Mouse (Mus musculus) splenic B cell, adult 2 months (primary cell): ENCODE measurements at regions not wholly inside any gene's neighbourhood (a gene's known extent, or its start where the extent isn't known, plus 50 kb on each side); places are given as distances from the start of the nearest gene placed in this dataset.

Experiments used
- DNase-seq: peaks from one replicate; pipeline ENCODE4 v3.0.0-alpha.2; 2011; ENCODE audit warnings: low read depth, low spot score
- H3K27me3 ChIP-seq: 2 replicates; pipeline ENCODE4 v1.6.1; 2012; ENCODE audit warnings: mild to moderate bottlenecking, low read length, moderate library complexity, mixed read lengths; ENCODE audit not compliant: control insufficient read depth, poor library complexity, insufficient read depth, severe bottlenecking
- H3K36me3 ChIP-seq: 2 replicates; pipeline ENCODE4 v1.6.1; 2012; ENCODE audit warnings: mild to moderate bottlenecking, low read length, moderate library complexity, mixed read lengths; ENCODE audit not compliant: control insufficient read depth, poor library complexity, insufficient read depth, severe bottlenecking

DNA sequence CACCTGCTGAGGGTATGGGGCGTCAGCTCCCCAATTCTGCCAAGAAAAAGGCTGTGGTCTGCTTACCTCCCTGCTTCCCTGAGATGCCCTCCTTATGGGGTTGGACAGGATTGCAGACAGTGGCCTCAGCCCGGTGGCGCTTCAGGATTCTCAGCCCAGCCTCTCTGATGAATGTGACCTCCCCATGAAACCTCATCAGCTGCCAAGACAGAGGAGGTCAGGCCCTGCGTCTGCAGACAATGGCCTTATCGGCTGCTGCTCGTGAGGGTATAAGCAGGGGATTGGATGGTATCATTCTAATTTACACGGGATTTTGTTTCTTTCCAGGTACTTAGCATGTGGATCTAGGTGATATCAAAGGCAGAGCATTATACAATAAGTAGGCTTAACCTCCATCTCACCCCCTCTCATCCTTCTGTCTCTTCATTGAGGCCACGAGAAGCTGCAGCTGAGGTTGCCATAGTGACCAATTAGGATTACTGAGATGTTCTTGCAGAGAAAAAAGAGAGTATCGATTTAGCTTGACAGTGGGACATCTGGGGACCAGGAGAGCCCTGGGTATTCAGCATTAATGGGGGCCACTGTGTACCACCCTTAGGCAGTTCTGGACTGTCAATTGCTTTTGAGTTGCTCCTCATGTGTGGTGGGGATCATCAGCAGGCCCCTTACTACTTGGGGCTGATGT lies 327.6 kb upstream of the 4931429L15Rik start:
- Histone ChIP-seq H3K27me3 (no peaks in the 10 kb centered on the region), H3K36me3 (no peaks in the 10 kb centered on the region)
- DNase-seq: no peak

DNA sequence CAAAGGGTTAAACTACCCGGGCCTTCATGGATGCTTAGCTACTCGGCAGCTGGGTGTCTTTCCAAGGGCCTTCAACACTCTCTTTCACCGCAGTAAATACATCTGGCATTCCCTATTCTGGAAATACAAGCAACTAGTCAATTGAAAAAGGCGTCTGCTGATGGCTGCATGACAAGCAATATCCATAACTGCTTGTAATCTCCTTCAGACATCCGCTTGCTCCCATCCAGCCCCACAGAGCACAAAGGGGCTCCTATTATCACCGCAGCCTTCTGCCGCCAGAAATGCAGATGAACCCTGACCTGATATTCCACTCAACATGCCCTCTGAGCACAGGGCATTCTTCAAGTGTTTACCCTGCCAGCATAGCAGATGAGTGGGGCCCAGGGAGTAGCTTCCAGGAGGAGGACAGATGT lies 325.7 kb upstream of the 4931429L15Rik start:
- Histone ChIP-seq H3K36me3 (no peaks in the 10 kb centered on the region), H3K27me3 (no peaks in the 10 kb centered on the region)
- DNase-seq: no peak

DNA sequence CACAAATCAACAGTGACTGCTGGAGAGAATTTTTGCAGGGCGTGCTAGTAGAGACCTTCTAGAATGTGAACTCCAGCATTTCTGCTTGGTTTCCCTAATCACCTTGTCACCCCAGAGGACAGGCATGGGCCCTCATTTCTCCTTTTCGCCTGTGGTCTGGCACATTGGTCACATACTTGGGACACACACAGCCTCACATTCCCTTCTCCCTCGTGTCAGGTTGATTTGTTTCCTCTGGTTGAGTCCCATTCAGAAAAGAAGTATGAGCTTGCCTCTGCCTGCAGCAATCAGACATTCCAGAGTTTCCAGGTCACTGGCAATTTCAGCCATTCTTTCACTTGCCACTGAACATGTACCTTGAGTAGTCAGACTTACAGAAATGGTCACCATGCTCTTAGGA lies 323.8 kb upstream of the 4931429L15Rik start:
- H3K27me3 ChIP-seq: no peaks in the 10 kb centered on the region

DNA sequence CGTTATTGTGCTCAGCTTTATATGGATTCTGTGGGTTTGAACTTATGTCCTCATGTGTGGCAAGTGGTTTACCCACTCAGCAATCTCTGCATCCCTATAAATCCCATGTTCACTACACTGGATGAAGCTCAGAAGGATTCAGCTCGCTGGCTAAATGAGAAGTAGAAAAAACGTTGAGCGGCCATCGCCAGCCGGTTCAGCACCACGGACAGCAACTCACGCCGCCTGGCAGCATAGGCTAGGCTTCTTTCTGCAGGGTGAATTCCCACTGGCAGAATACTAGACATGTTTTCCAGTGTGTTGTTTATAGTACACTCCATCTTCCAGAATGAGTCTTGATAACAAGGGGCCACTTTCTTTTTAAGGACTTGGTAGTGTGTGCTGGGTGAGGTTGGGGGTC lies 322.9 kb upstream of the 4931429L15Rik start:
- H3K36me3 ChIP-seq: no peaks in the 10 kb centered on the region
- no peaks in the 10 kb centered on the region for H3K27me3 ChIP-seq
- DNase-seq: no peak

More for the DNA sequence above, 323.8 kb upstream of the 4931429L15Rik start:
- DNase-seq: no peak
- no peaks in the 10 kb centered on the region for H3K36me3 ChIP-seq

DNA sequence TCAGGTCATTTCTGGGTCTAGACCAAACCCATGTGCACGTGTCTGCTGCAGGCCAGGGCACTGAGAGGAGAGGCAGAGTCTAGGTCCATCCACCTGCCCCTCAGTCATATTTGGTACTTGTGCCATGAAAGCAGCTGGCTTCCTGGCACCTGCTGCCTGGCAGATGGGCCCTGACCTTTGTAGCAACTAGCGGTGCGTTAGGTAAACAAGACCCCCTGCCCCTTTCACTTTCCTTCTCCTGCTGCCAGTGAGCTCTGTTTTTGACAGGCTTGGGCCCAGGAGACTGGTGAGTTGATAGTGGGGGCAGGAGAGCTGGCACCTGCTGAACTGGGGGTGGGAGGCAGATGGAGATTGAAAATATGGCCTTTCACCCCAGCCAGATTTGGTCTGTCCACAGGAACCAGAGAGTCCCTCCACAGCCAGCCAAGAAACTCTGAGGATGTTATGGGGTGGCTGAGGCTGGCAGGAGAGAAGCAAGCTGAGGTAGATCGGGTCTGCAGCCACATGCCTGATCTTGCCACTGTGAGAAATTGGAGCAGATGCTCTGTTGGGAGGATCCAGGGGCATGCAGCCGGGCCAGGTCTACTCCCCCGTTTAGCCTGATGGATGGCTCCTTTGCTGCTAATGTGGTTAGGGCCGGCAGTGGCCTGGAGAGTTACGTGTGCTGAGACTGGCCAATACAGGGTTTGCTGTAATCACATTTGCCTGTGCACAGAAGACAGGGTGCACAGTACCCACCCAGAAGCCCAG lies 316.6 kb upstream of the 4931429L15Rik start:
- no peak for DNase-seq
- Histone ChIP-seq H3K27me3 (no peaks in the 10 kb centered on the region; the same call in 1 of the 2 replicates), H3K36me3 (no peaks in the 10 kb centered on the region)

DNA sequence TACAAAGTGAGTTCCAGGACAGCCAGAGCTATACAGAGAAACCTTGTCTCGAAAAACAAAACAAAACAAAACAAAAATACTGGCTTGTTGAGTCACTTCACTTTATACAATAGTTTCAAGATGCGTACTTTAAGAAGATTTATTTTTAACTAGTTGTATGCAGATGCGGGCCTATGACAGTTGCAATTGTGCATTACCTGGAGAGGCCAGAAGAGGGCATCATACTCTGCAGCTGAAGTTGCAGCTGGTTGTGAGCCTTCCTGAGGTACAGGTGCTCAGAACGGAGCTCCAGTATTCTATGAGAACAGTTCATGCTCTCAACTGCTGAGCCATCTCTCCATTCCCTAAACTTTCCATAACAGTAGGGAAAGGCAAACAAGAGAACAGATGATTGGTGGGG lies 314.2 kb upstream of the 4931429L15Rik start:
- no peak for DNase-seq
- H3K27me3 ChIP-seq: no peaks in the 10 kb centered on the region; the same call in 1 of the 2 replicates

DNA sequence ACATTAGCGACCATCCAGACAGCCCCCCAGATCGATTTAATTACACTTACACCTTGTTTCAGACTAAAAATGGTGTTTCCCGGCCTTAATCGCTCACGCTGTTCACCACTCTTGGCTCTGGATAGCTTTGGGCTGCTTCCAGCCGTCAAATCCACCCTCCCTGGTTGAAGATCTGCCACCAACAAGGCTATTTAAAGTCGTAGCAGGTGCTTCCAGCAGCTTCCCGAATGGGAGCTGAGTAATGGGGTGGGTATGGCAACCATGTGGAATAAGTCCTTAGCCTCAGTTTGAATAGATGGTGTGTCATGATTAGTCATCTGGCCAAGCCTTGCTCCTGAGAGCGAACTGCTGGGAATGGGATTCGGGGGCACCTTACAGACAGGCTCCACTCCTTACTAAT lies 312.8 kb upstream of the 4931429L15Rik start:
- Histone ChIP-seq H3K27me3 (no peaks in the 10 kb centered on the region; the same call in 1 of the 2 replicates), H3K36me3 (no peaks in the 10 kb centered on the region)
- no peak for DNase-seq

More for the DNA sequence above, 314.2 kb upstream of the 4931429L15Rik start:
- no peaks in the 10 kb centered on the region for H3K36me3 ChIP-seq

DNA sequence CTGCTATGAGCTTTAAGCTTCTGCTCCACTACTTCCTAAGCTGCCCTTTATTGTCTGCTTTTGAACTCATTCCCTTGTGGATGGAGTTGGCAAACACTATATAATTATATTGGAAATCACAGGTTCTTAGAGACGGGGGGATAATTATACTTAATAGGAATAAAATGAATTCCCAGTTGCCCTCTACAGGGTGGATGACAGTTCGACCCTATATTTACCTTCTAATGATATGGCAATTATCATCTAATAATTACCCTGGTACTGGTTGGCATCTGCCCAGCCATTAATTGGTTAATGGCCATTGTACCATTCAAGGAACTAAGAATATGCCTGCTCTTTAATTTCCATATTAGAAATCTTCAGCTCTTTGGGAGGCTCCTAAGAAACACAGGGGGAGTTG lies 302.5 kb upstream of the 4931429L15Rik start:
- DNase-seq: no peak
- no peaks in the 10 kb centered on the region for H3K27me3 ChIP-seq

DNA sequence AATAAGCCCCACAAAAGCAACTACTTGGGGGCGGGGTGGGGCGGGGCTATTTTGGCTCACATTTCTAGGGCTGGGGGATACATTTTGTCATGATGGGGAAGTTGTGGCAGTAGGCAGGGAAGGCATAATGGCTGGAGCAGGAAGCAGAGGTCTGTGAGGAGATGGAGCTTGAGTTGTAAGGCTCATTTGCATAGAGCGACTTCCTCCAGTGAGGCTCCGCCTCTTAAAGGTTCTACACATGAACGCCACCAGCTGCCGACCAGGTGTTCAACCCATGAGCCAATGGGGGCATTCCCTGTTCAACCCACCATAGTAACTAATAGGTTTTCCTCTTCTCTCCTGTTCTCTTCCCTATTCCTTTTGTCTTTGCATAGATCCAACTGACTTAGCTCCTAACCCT lies 302.1 kb upstream of the 4931429L15Rik start:
- DNase-seq: no peak
- no peaks in the 10 kb centered on the region for H3K36me3 ChIP-seq
- H3K27me3 ChIP-seq: no peaks in the 10 kb centered on the region

More for the DNA sequence above, 302.5 kb upstream of the 4931429L15Rik start:
- H3K36me3 ChIP-seq: no peaks in the 10 kb centered on the region

DNA sequence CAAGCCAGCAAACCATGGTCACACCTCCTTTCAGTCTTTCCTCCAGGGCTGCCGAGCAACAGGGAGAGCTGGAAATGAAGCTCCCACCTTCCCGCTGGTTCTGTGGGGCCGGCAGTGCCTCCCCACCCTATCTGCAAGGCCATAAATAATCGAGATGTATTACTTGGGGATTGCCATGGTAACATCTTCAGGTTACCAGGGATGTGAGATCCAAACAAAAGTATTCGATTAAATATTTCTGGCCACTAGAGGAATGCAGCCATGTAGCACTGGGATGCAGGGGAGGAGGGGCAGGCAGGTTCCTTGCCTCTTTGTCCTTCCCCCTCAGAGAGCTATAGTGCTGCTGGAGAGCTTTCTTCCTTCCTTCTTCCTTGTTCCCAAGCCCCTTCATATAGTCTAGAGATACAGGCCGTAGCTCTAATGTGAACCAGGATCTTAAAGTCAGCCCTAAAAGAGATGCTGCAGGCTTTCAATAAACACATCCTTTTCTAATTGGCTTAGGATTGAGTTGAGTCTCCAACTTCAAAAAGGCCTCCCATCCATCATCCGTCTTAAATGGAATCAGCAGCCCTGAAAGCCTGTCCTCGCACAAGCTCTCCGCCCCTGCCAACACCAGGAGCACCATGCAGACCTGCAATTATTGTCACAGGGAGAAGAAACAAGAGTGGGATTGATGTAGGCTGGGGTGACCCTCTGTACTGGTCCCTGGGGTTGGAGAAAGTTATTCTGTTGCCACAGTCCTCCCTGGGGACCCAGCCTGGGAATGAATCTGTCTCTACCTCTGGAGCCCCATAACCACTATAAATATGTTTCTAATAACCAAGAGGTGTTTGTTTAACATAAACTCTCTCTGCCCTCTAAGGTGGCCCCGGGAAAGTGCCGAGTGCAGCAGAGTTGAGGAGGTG lies 290.6 kb upstream of the 4931429L15Rik start:
- no peak for DNase-seq
- H3K27me3 ChIP-seq: no peaks in the 10 kb centered on the region

DNA sequence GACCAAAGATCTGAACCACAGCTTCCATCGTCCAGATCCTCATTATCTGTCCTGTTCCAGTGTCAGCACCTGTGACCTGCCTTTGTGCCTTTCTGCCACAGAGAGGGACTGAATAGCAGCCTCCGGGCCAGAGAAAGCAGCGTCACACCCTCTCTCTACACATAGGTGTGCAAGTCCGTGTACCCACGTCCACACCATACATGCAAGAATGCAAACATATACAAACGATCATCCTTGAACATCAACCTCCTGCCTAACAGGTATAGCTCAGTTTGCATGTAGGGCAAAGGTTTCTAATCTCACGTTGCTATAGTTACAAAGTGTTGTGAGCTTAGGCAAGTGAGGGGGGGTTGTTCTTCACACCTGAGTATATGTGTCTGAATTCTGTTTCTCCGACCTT lies 288.9 kb upstream of the 4931429L15Rik start:
- no peaks in the 10 kb centered on the region for H3K36me3 ChIP-seq
- DNase-seq: no peak
- H3K27me3 ChIP-seq: no peaks in the 10 kb centered on the region

More for the DNA sequence above, 290.6 kb upstream of the 4931429L15Rik start:
- no peaks in the 10 kb centered on the region for H3K36me3 ChIP-seq

DNA sequence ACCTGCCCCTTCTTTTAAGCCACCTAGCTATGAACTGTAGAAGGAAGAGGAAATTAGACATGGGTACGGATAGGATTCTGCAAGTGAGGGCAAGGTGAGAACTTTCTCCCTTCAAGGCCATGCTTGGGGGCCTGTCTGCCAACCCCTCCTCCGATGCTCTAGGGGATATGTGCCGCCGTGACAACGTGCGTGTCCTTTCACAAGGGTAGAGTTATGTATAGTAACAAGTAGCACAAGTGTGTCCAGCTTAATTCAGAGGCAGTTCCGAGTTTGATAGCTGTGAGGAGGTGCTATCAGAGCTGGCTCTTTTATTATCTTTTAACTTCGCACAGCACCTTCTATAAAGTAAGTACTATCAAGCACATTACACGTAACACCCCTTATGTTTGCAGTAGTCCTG lies 281.0 kb upstream of the 4931429L15Rik start:
- DNase-seq: no peak
- Histone ChIP-seq H3K36me3 (no peaks in the 10 kb centered on the region), H3K27me3 (no peaks in the 10 kb centered on the region)

DNA sequence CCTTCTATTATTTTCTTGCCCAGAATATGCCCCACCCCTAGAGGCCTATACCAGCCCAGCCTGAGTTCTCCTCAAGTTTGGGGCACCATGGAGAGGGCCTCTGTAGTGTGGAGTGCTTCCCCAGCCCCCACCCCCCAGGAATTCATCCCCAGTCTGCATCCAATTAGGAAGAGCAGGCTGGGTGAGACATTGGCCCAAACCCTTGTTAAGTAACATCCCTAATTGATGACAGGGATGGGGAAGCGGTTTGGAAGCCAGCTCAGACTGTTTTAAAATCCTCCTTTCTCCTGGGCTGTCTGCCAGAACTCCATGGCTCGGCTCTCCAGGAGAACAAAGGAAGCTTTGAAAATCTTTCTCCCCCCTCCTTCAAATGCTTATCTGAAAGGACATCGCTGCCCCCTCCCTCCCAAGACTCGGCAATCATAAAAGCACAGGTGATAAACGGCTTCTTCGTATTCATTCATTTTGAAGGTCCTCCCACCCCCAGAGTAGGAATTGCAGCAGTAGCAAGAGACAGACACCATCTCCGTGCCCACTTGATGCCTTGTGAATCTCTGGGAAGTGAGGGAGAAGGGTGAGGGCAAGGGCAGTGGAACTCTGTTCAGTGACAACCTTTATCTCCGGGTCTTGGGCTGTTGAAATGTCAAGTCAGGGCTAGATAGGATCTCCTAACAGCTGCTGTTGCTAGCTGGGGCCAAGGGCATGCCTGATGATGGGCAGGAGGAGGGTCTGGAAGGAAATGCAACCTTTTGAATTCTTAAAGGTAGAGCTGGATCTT lies 280.3 kb upstream of the 4931429L15Rik start:
- no peak for DNase-seq
- Histone ChIP-seq H3K27me3 (no peaks in the 10 kb centered on the region), H3K36me3 (no peaks in the 10 kb centered on the region)

DNA sequence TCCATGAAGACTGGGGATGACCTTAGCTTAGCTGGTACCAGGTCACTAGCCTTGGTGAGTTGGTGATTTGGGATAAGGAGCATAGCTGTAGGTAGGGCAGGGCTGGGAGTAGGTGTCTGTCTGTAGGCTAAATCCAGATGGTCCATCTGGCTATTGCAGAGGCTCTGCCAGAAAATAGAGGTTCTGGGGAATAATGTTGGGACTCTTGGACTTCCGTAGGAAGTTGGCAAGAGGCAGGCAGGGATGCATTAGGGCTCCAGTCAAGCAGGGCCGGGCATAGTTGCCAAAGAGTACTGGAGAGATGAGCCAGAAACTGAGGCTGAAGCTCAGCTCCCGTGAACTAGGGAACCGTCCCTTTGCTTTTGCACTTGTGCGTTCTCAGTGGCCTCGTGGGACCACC lies 278.7 kb upstream of the 4931429L15Rik start:
- H3K36me3 ChIP-seq: no peaks in the 10 kb centered on the region
- no peak for DNase-seq
- no peaks in the 10 kb centered on the region for H3K27me3 ChIP-seq
